Mouse (Mus musculus): ENCODE data around the gene Plk3. TPM values are rescaled to one million over a fixed set of nuclear protein-coding genes. Genes with fewer than 3 reads are reported as not detected.

Plk3 gene
- total RNA-seq, 1 experiment: 28.3 TPM

DNA sequence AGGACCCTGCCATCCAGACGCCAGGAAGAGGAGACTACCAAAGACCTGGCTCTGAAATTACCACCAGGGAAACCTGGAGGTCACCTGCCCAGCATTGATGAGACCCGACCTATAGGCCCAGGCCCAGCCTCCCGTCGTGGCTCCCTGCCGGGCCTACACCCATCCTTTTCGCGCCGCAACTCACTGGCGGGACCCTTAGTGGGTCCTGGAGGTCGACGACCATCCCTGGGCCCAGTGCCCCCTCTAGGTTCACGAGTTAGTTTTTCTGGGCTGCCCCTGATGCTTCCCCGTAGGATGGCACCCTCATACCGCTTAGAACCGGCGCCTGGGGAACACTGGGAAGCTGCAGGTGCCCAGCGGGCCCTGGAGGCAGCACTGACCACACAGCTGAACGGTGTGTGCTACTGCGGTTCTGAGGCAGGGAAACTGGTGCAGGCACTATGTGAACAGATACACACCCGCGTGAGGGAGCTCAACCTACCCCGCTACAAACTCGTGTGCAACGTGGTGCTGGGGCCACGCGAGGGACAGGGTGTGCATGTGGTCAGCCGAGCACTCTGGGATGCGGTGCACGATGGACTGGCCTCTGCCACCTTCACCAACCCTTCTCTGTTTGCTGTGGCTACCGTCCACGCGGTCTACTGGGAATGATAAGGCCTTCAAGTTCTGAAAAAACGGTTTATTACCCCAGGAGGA is 5.6 kb downstream of the Plk3 start:
- Histone ChIP-seq H3K36me3 (ENCODE audit: control insufficient read depth, insufficient read depth, low read length, poor library complexity, severe bottlenecking) (peaks cover 38% of the 10 kb centered on the region), H3K4me1 (ENCODE audit: control insufficient read depth in 2 of 2, insufficient read depth in 2 of 2, low read length in 2 of 2, poor library complexity in 1 of 2) (peaks cover 9 to 58% of the 10 kb centered on the region in 2 experiments; a peak in 3 of 4 replicates), H3K27ac (ENCODE audit: insufficient read depth, low read depth, low read length, poor library complexity, severe bottlenecking) (no peak overlapping the region), H3K9me3 (ENCODE audit: control insufficient read depth, insufficient read depth, low read depth, low read length) (no peaks in the 10 kb centered on the region), H3K9ac (ENCODE audit: insufficient read depth, low read depth, low read length, poor library complexity, severe bottlenecking) (peak overlapping the region; percentile 2), H3K4me3 (ENCODE audit: insufficient read depth in 1 of 2, low read depth in 1 of 2, low read length in 2 of 2, poor library complexity in 1 of 2, severe bottlenecking in 1 of 2) (peak overlapping the region; percentile 18 to 21; a peak in 2 of 4 replicates)
- no peak for TF ChIP-seq ZNF384 (IDR thresholded peaks at IDR 0.05; ENCODE audit: low read depth, low read length)
- no peak for TF ChIP-seq CHD2 (IDR thresholded peaks at IDR 0.05; ENCODE audit: low read depth, low read length)
- no peak for TF ChIP-seq HCFC1 (IDR thresholded peaks at IDR 0.05; ENCODE audit: borderline replicate concordance, insufficient read depth, low read length)
- no peak for TF ChIP-seq ZC3H11A (IDR thresholded peaks at IDR 0.05; ENCODE audit: borderline replicate concordance, low read depth, low read length)
- in situ Hi-C loops (cut with MboI; ENCODE audit: low sequenced_read_pairs in 2 of 2, unreplicated experiment in 2 of 2): loop anchor here in 1 of 2 experiments (25.0 kb wide), 1 partner anchor 316 kb away; the partner anchor contains the start of genes Hpdl, Mutyh and Toe1
- no peak for DNase-seq (ENCODE audit: low read depth, low spot score)

DNA sequence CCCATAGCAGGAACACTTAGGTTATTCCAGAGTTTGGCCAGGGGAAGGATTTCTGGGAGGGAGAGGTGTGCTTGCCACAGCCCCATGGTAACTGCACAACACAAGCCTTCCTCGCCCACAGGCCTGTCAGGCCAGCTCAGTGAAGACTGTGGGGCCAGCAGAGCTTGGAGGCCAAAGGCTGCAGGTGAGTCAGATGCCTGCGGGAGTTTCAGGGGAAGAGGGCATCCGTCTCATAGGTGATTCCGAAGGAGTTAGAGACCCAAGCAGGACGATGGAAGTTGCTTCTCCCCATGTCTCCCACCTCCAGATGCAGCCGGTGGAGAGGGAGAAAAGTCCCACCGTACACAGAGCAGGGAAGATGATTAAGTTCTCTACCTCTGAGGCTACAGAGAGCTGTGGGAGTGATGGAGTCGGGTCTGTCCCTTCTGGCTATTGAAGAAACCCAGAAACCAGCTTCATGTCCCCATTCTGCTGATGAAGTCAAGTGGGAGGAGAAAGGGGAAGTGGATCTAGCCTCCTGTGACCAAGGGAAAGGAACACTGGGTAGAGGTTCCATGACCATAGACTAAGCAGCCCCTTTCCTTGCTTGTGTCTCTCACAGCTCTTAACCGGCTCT is 7.0 kb downstream of the Plk3 start, which contains the start of gene Tctex1d4:
Gene Tctex1d4 (plus strand): TSS at position 120 of the 616 bp plus-strand sequence.
- Histone ChIP-seq H3K9ac (ENCODE audit: insufficient read depth, low read depth, low read length, poor library complexity, severe bottlenecking) (peak within 1 kb of the TSS; percentile 73), H3K4me3 (ENCODE audit: insufficient read depth in 1 of 2, low read depth in 1 of 2, low read length in 2 of 2, poor library complexity in 1 of 2, severe bottlenecking in 1 of 2) (peak within 1 kb of the TSS in 1 of 2 experiments; percentile 8; a peak in 1 of 4 replicates), H3K9me3 (ENCODE audit: control insufficient read depth, insufficient read depth, low read depth, low read length) (no peaks in the 10 kb centered on the region), H3K36me3 (ENCODE audit: control insufficient read depth, insufficient read depth, low read length, poor library complexity, severe bottlenecking) (peaks cover 38% of the 10 kb centered on the region), H3K27ac (ENCODE audit: insufficient read depth, low read depth, low read length, poor library complexity, severe bottlenecking) (peak within 1 kb of the TSS; percentile 98), H3K4me1 (ENCODE audit: control insufficient read depth in 2 of 2, insufficient read depth in 2 of 2, low read length in 2 of 2, poor library complexity in 1 of 2) (peaks cover 9 to 54% of the 10 kb centered on the region in 2 experiments; a peak in 3 of 4 replicates)
- no peak for DNase-seq (ENCODE audit: low read depth, low spot score)
- no peak for TF ChIP-seq HCFC1 (IDR thresholded peaks at IDR 0.05; ENCODE audit: borderline replicate concordance, insufficient read depth, low read length)
- TF ChIP-seq ZC3H11A (IDR thresholded peaks at IDR 0.05; ENCODE audit: borderline replicate concordance, low read depth, low read length): no peak
- no peak for TF ChIP-seq MAFK (IDR thresholded peaks at IDR 0.05; ENCODE audit: insufficient read depth, low read depth, low read length)
- no peak for TF ChIP-seq ZNF384 (IDR thresholded peaks at IDR 0.05; ENCODE audit: low read depth, low read length)
- TF ChIP-seq CHD2 (IDR thresholded peaks at IDR 0.05; ENCODE audit: low read depth, low read length): no peak
- in situ Hi-C loops (cut with MboI; ENCODE audit: low sequenced_read_pairs in 2 of 2, unreplicated experiment in 2 of 2): loop anchor here in 1 of 2 experiments (25.0 kb wide), 1 partner anchor 314 kb away; the partner anchor contains the start of genes Hpdl, Mutyh and Toe1

DNA sequence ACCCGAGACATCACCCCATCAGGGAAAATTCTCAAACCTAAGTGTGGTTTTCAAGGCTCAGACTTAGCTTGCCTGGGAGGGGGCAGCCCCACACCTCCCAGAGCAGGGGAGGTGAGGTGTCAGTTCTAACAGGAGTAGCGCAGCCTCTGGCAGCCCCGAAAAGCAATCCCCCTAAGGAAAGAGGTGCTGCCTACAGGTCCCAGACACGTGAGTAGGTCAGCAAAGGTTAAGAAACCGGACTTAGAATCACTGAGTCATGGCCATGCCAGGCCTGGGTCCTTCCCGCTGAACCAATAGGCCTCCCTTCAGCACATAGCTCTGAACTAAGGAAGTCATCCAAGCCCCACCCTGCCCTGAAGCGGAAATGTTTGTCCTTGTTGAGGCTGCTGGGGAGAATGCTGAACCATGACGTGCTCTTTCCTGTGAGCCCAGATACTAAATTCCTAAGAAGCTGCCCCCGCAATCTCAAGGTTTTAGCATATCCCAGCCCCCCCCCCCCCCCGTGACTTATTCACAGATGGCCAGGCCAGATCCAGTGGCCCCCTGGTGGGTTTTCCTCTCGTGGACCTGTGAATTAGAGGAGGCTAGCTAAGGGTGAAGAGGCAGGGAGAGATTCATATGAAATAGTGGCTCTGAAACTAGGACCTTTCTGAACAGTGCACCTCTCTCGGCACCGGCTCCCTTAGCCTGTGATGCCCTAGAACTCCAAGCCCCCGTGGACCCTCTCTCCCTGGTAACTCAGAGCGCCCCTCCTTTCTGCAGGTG is 7.7 kb downstream of the Plk3 start:
- peak overlapping the region; percentile 98 for H3K27ac ChIP-seq (ENCODE audit: insufficient read depth, low read depth, low read length, poor library complexity, severe bottlenecking)
- peak; percentile 98 for DNase-seq (ENCODE audit: low read depth, low spot score)
- peaks cover 9 to 52% of the 10 kb centered on the region in 2 experiments; a peak in 3 of 4 replicates for H3K4me1 ChIP-seq (ENCODE audit: control insufficient read depth in 2 of 2, insufficient read depth in 2 of 2, low read length in 2 of 2, poor library complexity in 1 of 2)
- in situ Hi-C loops (cut with MboI; ENCODE audit: low sequenced_read_pairs in 2 of 2, unreplicated experiment in 2 of 2): loop anchor here in 1 of 2 experiments (25.0 kb wide), 1 partner anchor 314 kb away; the partner anchor contains the start of genes Hpdl, Mutyh and Toe1
- no peaks in the 10 kb centered on the region for H3K9me3 ChIP-seq (ENCODE audit: control insufficient read depth, insufficient read depth, low read depth, low read length)
- H3K36me3 ChIP-seq (ENCODE audit: control insufficient read depth, insufficient read depth, low read length, poor library complexity, severe bottlenecking): peaks cover 31% of the 10 kb centered on the region
- TF ChIP-seq HCFC1 (IDR thresholded peaks at IDR 0.05; ENCODE audit: borderline replicate concordance, insufficient read depth, low read length) (no peak), ZNF384 (IDR thresholded peaks at IDR 0.05; ENCODE audit: low read depth, low read length) (no peak), MAFK (IDR thresholded peaks at IDR 0.05; ENCODE audit: insufficient read depth, low read depth, low read length) (peak; percentile 82), CHD2 (IDR thresholded peaks at IDR 0.05; ENCODE audit: low read depth, low read length) (0 out of 2 replicates have a peak, but pooled peaks have one; percentile 11)
- H3K4me3 ChIP-seq (ENCODE audit: insufficient read depth in 1 of 2, low read depth in 1 of 2, low read length in 2 of 2, poor library complexity in 1 of 2, severe bottlenecking in 1 of 2): peak overlapping the region in 1 of 2 experiments; percentile 8; a peak in 1 of 4 replicates
- H3K9ac ChIP-seq (ENCODE audit: insufficient read depth, low read depth, low read length, poor library complexity, severe bottlenecking): peak overlapping the region; percentile 73

DNA sequence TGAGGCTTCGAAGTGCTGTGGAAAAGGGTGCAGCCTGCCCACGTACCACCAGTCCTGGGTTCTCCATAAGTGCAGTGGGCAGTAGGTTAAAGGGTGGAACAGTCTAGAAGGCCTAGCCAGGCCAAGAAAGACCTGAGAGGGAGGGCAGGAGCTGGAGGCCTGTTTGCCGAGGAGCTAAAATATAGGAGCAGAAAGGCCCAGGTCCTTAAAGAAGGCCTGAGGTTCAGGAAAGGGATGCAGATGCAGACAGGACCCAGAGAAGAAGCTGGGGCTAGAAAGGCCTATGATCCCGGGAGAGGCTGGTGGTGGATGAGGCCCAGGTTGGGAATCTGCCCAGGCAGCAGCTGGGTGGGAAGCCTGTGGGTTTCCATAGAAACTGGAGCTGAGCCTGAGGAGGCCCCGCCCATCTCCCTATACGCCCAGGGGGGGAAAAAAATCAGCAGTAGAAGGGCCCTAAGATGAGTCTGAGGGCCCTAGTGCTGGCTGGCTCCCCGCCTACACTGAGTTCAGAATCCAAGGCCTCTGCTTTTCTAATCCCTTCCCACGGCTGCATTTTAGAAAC is 8.3 kb downstream of the Plk3 start, which contains the start of gene Btbd19:
Gene Btbd19 (minus strand): TSS at position 378 of the 562 bp plus-strand sequence.
- in situ Hi-C loops (cut with MboI; ENCODE audit: low sequenced_read_pairs in 2 of 2, unreplicated experiment in 2 of 2): loop anchor here in 1 of 2 experiments (25.0 kb wide), 1 partner anchor 313 kb away; the partner anchor contains the start of genes Hpdl, Mutyh and Toe1
- DNase-seq (ENCODE audit: low read depth, low spot score): peak; percentile 72
- Histone ChIP-seq H3K4me1 (ENCODE audit: control insufficient read depth in 2 of 2, insufficient read depth in 2 of 2, low read length in 2 of 2, poor library complexity in 1 of 2) (peaks cover 7 to 46% of the 10 kb centered on the region in 2 experiments; a peak in 3 of 4 replicates), H3K36me3 (ENCODE audit: control insufficient read depth, insufficient read depth, low read length, poor library complexity, severe bottlenecking) (peaks cover 25% of the 10 kb centered on the region), H3K9ac (ENCODE audit: insufficient read depth, low read depth, low read length, poor library complexity, severe bottlenecking) (peak within 1 kb of the TSS; percentile 75), H3K4me3 (ENCODE audit: insufficient read depth in 1 of 2, low read depth in 1 of 2, low read length in 2 of 2, poor library complexity in 1 of 2, severe bottlenecking in 1 of 2) (peak within 1 kb of the TSS; percentile 30 to 51), H3K27ac (ENCODE audit: insufficient read depth, low read depth, low read length, poor library complexity, severe bottlenecking) (peak within 1 kb of the TSS; percentile 98), H3K9me3 (ENCODE audit: control insufficient read depth, insufficient read depth, low read depth, low read length) (no peaks in the 10 kb centered on the region)
- TF ChIP-seq ZNF384 (IDR thresholded peaks at IDR 0.05; ENCODE audit: low read depth, low read length): no peak
- TF ChIP-seq HCFC1 (IDR thresholded peaks at IDR 0.05; ENCODE audit: borderline replicate concordance, insufficient read depth, low read length): no peak
- TF ChIP-seq MAFK (IDR thresholded peaks at IDR 0.05; ENCODE audit: insufficient read depth, low read depth, low read length): no peak
- TF ChIP-seq ZC3H11A (IDR thresholded peaks at IDR 0.05; ENCODE audit: borderline replicate concordance, low read depth, low read length): no peak
- no peak for TF ChIP-seq CHD2 (IDR thresholded peaks at IDR 0.05; ENCODE audit: low read depth, low read length)
